Mouse (Mus musculus) CH12.LX (cell line): ENCODE results near the gene Ngp. TPM values are rescaled to one million over a fixed set of nuclear protein-coding genes. Genes with fewer than 3 reads are reported as not detected.

Experiments used
- DNase-seq: peaks from one replicate; pipeline ENCODE4 v3.0.0-alpha.2; 2013; ENCODE audit errors: extremely low read depth
- H3K27ac ChIP-seq: 2 replicates; pipeline ENCODE4 v1.5.1; 2012; ENCODE audit warnings: low read depth, mild to moderate bottlenecking, control low read depth, moderate library complexity; ENCODE audit not compliant: insufficient read depth
- H3K27me3 ChIP-seq: replicated peaks from 2 replicates; pipeline ENCODE3; 2012; ENCODE audit warnings: inconsistent platforms
- H3K36me3 ChIP-seq, 2 experiments: replicated peaks in 1 of 2; 2 replicates each; pipeline versions ENCODE3 to v1.6.1; 2012; ENCODE audit warnings: inconsistent platforms in 1 of 2, low read length in 1 of 2, mild to moderate bottlenecking in 1 of 2, mixed read lengths in 1 of 2, moderate library complexity in 1 of 2; ENCODE audit not compliant: control insufficient read depth in 1 of 2, insufficient read depth in 1 of 2
- H3K4me1 ChIP-seq, 2 experiments: 2 replicates each; pipeline ENCODE4 v1.6.1; 2012; ENCODE audit warnings: inconsistent platforms in 1 of 2, moderate library complexity in 1 of 2; ENCODE audit not compliant: insufficient read depth in 2 of 2, control insufficient read depth in 1 of 2
- H3K4me2 ChIP-seq: 2 replicates; pipeline ENCODE4 v1.6.1; 2012; ENCODE audit warnings: low read depth, mild to moderate bottlenecking, control low read depth; ENCODE audit not compliant: poor library complexity, insufficient read depth, severe bottlenecking
- H3K4me3 ChIP-seq, 3 experiments: fragments of 150-350 bp in 1 of 3; sonication (generic) in 1 of 3; replicated peaks in 1 of 3; 2 replicates each; pipeline versions ENCODE3 to v1.5.1; 2011 to 2012; ENCODE audit warnings: low read depth in 2 of 3, low read length in 2 of 3, mild to moderate bottlenecking in 2 of 3, moderate library complexity in 2 of 3, control low read depth in 1 of 3, improper control_type of control experiment in 1 of 3, inconsistent platforms in 1 of 3, mixed read lengths in 1 of 3; ENCODE audit not compliant: poor library complexity in 1 of 3
- H3K79me2 ChIP-seq: replicated peaks from 2 replicates; pipeline ENCODE4 v1.6.1; 2012; ENCODE audit warnings: mild to moderate bottlenecking, moderate library complexity; ENCODE audit not compliant: control insufficient read depth, poor library complexity, insufficient read depth, severe bottlenecking; ENCODE audit errors: extremely low read depth
- H3K9ac ChIP-seq: 2 replicates; pipeline ENCODE4 v1.6.1; 2012; ENCODE audit warnings: low read depth, mild to moderate bottlenecking, control low read depth, moderate library complexity; ENCODE audit not compliant: insufficient read depth
- H3K9me3 ChIP-seq: replicated peaks from 2 replicates; pipeline ENCODE3; 2012; ENCODE audit warnings: low read length, inconsistent platforms, mixed read lengths
- CHD1 ChIP-seq: IDR thresholded peaks from 2 replicates; pipeline ENCODE4 v1.6.1; 2012; ENCODE audit warnings: low read depth, low read length, improper control_type of control experiment, inconsistent platforms
- E2F4 ChIP-seq: IDR thresholded peaks from 2 replicates; pipeline ENCODE4 v1.6.1; 2011; ENCODE audit warnings: low read depth, low read length, improper control_type of control experiment; ENCODE audit not compliant: insufficient replicate concordance
- ELF1 ChIP-seq: IDR thresholded peaks from 2 replicates; pipeline ENCODE4 v1.6.1; 2014; ENCODE audit warnings: low read depth, mild to moderate bottlenecking, inconsistent platforms, low read length, improper control_type of control experiment
- GABPA ChIP-seq: IDR thresholded peaks from 2 replicates; pipeline ENCODE4 v1.6.1; 2012; ENCODE audit warnings: low read depth, low read length, improper control_type of control experiment, inconsistent platforms; ENCODE audit not compliant: insufficient replicate concordance
- HCFC1 ChIP-seq: IDR thresholded peaks from 2 replicates; pipeline ENCODE4 v1.6.1; 2012; ENCODE audit warnings: low read depth, mild to moderate bottlenecking, inconsistent platforms, low read length, improper control_type of control experiment
- IRF4 ChIP-seq: IDR thresholded peaks from 2 replicates; pipeline ENCODE4 v1.6.1; 2014; ENCODE audit warnings: low read depth, mild to moderate bottlenecking, inconsistent platforms, low read length, improper control_type of control experiment
- KAT2A ChIP-seq: IDR thresholded peaks from 2 replicates; pipeline ENCODE4 v1.6.1; 2012; ENCODE audit warnings: low read length, improper control_type of control experiment, inconsistent platforms; ENCODE audit not compliant: insufficient replicate concordance
- MAX ChIP-seq: IDR thresholded peaks from 2 replicates; pipeline ENCODE4 v1.6.1; 2011; ENCODE audit warnings: low read length, improper control_type of control experiment
- MAZ ChIP-seq: IDR thresholded peaks from 2 replicates; pipeline ENCODE4 v1.6.1; 2012; ENCODE audit warnings: low read depth, mild to moderate bottlenecking, inconsistent platforms, low read length, improper control_type of control experiment, moderate library complexity
- MEF2A ChIP-seq: IDR thresholded peaks from 2 replicates; pipeline ENCODE4 v1.6.1; 2014; ENCODE audit warnings: low read depth, mild to moderate bottlenecking, inconsistent platforms, low read length, improper control_type of control experiment, borderline replicate concordance
- MXI1 ChIP-seq: IDR thresholded peaks from 2 replicates; pipeline ENCODE4 v1.6.1; 2011; ENCODE audit warnings: mild to moderate bottlenecking, low read depth, low read length, improper control_type of control experiment
- MYC ChIP-seq: IDR thresholded peaks from 2 replicates; pipeline ENCODE4 v1.6.1; 2011; ENCODE audit warnings: low read depth, mild to moderate bottlenecking, improper control_type of control experiment, low read length
- PAX5 ChIP-seq: IDR thresholded peaks from 2 replicates; pipeline ENCODE4 v1.6.1; 2012; ENCODE audit warnings: low read length, inconsistent platforms, mixed read lengths
- POLR2AphosphoS2 ChIP-seq: IDR thresholded peaks from 2 replicates; pipeline ENCODE4 v1.6.1; 2011; ENCODE audit warnings: low read depth, low read length, improper control_type of control experiment
- RCOR1 ChIP-seq: conservative IDR thresholded peaks from 2 replicates; pipeline ENCODE4 v1.6.1; 2012; ENCODE audit warnings: low read depth, mild to moderate bottlenecking, inconsistent platforms, low read length, improper control_type of control experiment
- SIN3A ChIP-seq: IDR thresholded peaks from 2 replicates; pipeline ENCODE4 v1.6.1; 2012; ENCODE audit warnings: low read length, improper control_type of control experiment, inconsistent platforms
- SMC3 ChIP-seq: IDR thresholded peaks from 2 replicates; pipeline ENCODE4 v1.6.1; 2011; ENCODE audit warnings: low read depth, low read length, improper control_type of control experiment
- UBTF ChIP-seq: IDR thresholded peaks from 2 replicates; pipeline ENCODE4 v1.6.1; 2012; ENCODE audit warnings: low read depth, mild to moderate bottlenecking, inconsistent platforms, low read length, improper control_type of control experiment, moderate library complexity
- USF2 ChIP-seq: conservative IDR thresholded peaks from 2 replicates; pipeline ENCODE4 v1.6.1; 2011; ENCODE audit warnings: low read depth, low read length, improper control_type of control experiment
- ZC3H11A ChIP-seq: IDR thresholded peaks from 2 replicates; pipeline ENCODE4 v1.6.1; 2012; ENCODE audit warnings: low read depth, mild to moderate bottlenecking, inconsistent platforms, low read length, improper control_type of control experiment
- ZMIZ1 ChIP-seq: IDR thresholded peaks from 2 replicates; pipeline ENCODE4 v1.6.1; 2012; ENCODE audit warnings: low read depth, mild to moderate bottlenecking, inconsistent platforms, low read length, improper control_type of control experiment
- ZNF384 ChIP-seq: IDR thresholded peaks from 2 replicates; pipeline ENCODE4 v1.6.1; 2012; ENCODE audit warnings: low read depth, low read length, improper control_type of control experiment, inconsistent platforms
- dilution Hi-C: fragments of 300-500 bp; cut with MboI; formaldehyde crosslinking; loops from 2 replicates; pipeline ENCODE4 v1.14.3; 2020; ENCODE audit warnings: low sequenced_read_pairs; ENCODE audit not compliant: extremely low pct_unique_long_range_greater_than_20kb, extremely low pct_ligation_motif_present
- in situ Hi-C: fragments of 300-500 bp; cut with MboI; formaldehyde crosslinking; loops from 3 replicates; pipeline ENCODE4 v1.14.3; 2019; ENCODE audit warnings: low sequenced_read_pairs, low pct_ligation_motif_present, low pct_unique_long_range_greater_than_20kb, mixed read lengths
- polyA plus RNA-seq: library from polyadenylated mRNA; unstranded; fragments of >175 nt; gene quantifications from 2 replicates; pipeline ENCODE4 v1.2.1, GENCODE M21; 2012; ENCODE audit warnings: low read depth; ENCODE audit not compliant: insufficient read length
- total RNA-seq, 2 experiments: library from RNA; depleted of rRNA; stranded (reverse); fragments of 300-350 nt in 1 of 2; fragments of >200 nt in 1 of 2; gene quantifications; 2 replicates each; pipeline ENCODE4 v1.2.3; 2012 to 2014

The Ngp gene
- total and polyA plus RNA-seq, 3 experiments = not detected

DNA sequence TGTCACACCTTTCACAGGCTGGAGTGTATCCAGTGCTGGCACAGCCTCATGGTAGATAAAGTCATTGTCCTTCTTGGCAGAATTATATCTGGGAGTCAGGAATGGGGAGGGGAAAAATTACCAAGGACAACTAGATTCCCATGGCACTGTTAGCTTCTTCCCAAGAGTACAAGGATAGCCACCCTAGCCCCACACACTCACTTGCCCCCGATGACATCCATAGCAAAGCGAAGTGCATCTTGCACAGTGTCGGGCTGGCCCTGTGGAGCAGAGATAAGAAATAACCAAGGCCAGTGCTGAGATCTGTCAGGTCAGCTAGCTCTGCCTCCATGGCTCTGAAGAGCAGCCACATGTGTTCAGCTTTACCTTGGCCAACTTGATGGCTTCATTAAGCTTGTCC, 28.7 kb upstream of the Ngp start:
- Histone ChIP-seq H3K9me3 (no peaks in the 10 kb centered on the region), H3K36me3 (peaks cover 88 to 98% of the 10 kb centered on the region in 2 experiments), H3K9ac (no peak overlapping the region), H3K27ac (no peak overlapping the region), H3K4me3 (no peak overlapping the region), H3K79me2 (no peaks in the 10 kb centered on the region), H3K4me2 (no peak overlapping the region), H3K27me3 (no peaks in the 10 kb centered on the region), H3K4me1 (no peaks in the 10 kb centered on the region)
- no peak for DNase-seq
- TF ChIP-seq RCOR1 = no peak
- no peak for TF ChIP-seq UBTF
- no peak for TF ChIP-seq USF2
- TF ChIP-seq HCFC1 = no peak
- no peak for TF ChIP-seq SMC3
- no peak for TF ChIP-seq SIN3A
- no peak for TF ChIP-seq KAT2A
- no peak for TF ChIP-seq ZMIZ1
- TF ChIP-seq E2F4 = no peak
- TF ChIP-seq POLR2AphosphoS2 = no peak
- TF ChIP-seq MAX = no peak
- no peak for TF ChIP-seq MEF2A
- no peak for TF ChIP-seq PAX5
- no peak for TF ChIP-seq MXI1
- TF ChIP-seq MYC = no peak
- TF ChIP-seq ELF1 = no peak
- TF ChIP-seq ZNF384 = no peak
- TF ChIP-seq GABPA = no peak
- no peak for TF ChIP-seq CHD1
- TF ChIP-seq MAZ = no peak
- in situ Hi-C loops (no loop called here), dilution Hi-C loops (no loop called here)

GRCm38 (mm10) chr9:110393295-110393694, 26.3 kb upstream of the Ngp start:
- no peak for DNase-seq
- Histone ChIP-seq H3K79me2 (no peaks in the 10 kb centered on the region), H3K9me3 (no peaks in the 10 kb centered on the region), H3K4me2 (no peak overlapping the region), H3K4me1 (peaks cover 0 to 11% of the 10 kb centered on the region in 2 experiments; a peak in 2 of 4 replicates), H3K9ac (no peak overlapping the region), H3K36me3 (peaks cover 75 to 96% of the 10 kb centered on the region in 2 experiments), H3K27ac (no peak overlapping the region), H3K27me3 (no peaks in the 10 kb centered on the region), H3K4me3 (no peak overlapping the region)
- TF ChIP-seq ZC3H11A (no peak), IRF4 (no peak), E2F4 (no peak), RCOR1 (no peak)
- in situ Hi-C loops = no loop called here
- dilution Hi-C loops = no loop called here
